Mouse (Mus musculus) testis, adult 2 months (tissue): ENCODE data around the gene Dmkn. TPM values are rescaled to one million over a fixed set of nuclear protein-coding genes. Genes with fewer than 3 reads are reported as not detected.

Experiments used
- H3K27ac ChIP-seq: fragments of 200-500 bp; 2 replicates; pipeline ENCODE4 v1.5.1; 2012; ENCODE audit warnings: low read depth, low read length; ENCODE audit not compliant: control insufficient read depth, insufficient read depth
- H3K27me3 ChIP-seq: fragments of 200-500 bp; 2 replicates; pipeline ENCODE4 v1.6.1; 2012; ENCODE audit warnings: mild to moderate bottlenecking, low read length, moderate library complexity; ENCODE audit not compliant: control insufficient read depth, insufficient read depth
- H3K36me3 ChIP-seq: fragments of 200-500 bp; 2 replicates; pipeline ENCODE4 v1.6.1; 2012; ENCODE audit warnings: mild to moderate bottlenecking, low read length; ENCODE audit not compliant: control insufficient read depth, insufficient read depth
- H3K4me1 ChIP-seq: fragments of 200-500 bp; 2 replicates; pipeline ENCODE4 v1.6.1; 2012; ENCODE audit warnings: low read length; ENCODE audit not compliant: control insufficient read depth, insufficient read depth
- H3K4me3 ChIP-seq: fragments of 200-500 bp; 2 replicates; pipeline ENCODE4 v1.5.1; 2012; ENCODE audit warnings: low read depth, mild to moderate bottlenecking, low read length, moderate library complexity, mixed read lengths; ENCODE audit not compliant: control insufficient read depth
- CTCF ChIP-seq: fragments of 200-500 bp; IDR thresholded peaks from 2 replicates; pipeline ENCODE4 v1.5.1; 2012; ENCODE audit warnings: low read depth, mild to moderate bottlenecking, inconsistent platforms, low read length, moderate library complexity; ENCODE audit not compliant: control insufficient read depth, insufficient read depth, insufficient replicate concordance
- POLR2A ChIP-seq: fragments of 200-500 bp; IDR thresholded peaks from 2 replicates; pipeline ENCODE4 v1.6.1; 2012; ENCODE audit warnings: low read depth, mild to moderate bottlenecking, inconsistent platforms, low read length, moderate library complexity; ENCODE audit not compliant: control insufficient read depth
- polyA plus RNA-seq: library from polyadenylated mRNA; depleted of rRNA; stranded (reverse); fragments of >200 nt; gene quantifications from 2 replicates; pipeline ENCODE4 v1.2.3, GENCODE M21; 2012

Dmkn gene
- polyA plus RNA-seq, 1 experiment, result 9.2 TPM

- no peak overlapping the region for H3K27ac ChIP-seq
- H3K27me3 ChIP-seq, result no peaks in the 10 kb centered on the region
- peaks cover 6% of the 10 kb centered on the region for H3K4me1 ChIP-seq
- TF ChIP-seq POLR2A (no peak), CTCF (no peak)
- H3K36me3 ChIP-seq, result no peaks in the 10 kb centered on the region
- H3K4me3 ChIP-seq, result no peak overlapping the region
Observed at GRCm38 (mm10) chr7:30785721-30786546, 22.4 kb downstream of the Dmkn start.

- H3K27me3 ChIP-seq, result no peaks in the 10 kb centered on the region
- H3K4me3 ChIP-seq, result no peak within 1 kb of the TSS
- TF ChIP-seq CTCF (no peak), POLR2A (no peak)
Observed at GRCm38 (mm10) chr7:30787377-30788022, 23.9 kb downstream of the Dmkn start, which contains the start of gene Krtdap. Krtdap (plus strand) TSS chr7:30787896.

GRCm38 (mm10) chr7:30790141-30790540 is 26.6 kb downstream of the Dmkn start:
- H3K4me1 ChIP-seq, result peaks cover 12% of the 10 kb centered on the region
- H3K27ac ChIP-seq, result no peak overlapping the region
- no peak overlapping the region for H3K4me3 ChIP-seq
- H3K36me3 ChIP-seq, result no peaks in the 10 kb centered on the region
- no peaks in the 10 kb centered on the region for H3K27me3 ChIP-seq
- TF ChIP-seq CTCF (no peak), POLR2A (no peak)

More at GRCm38 (mm10) chr7:30787377-30788022, 23.9 kb downstream of the Dmkn start, which contains the start of gene Krtdap:
- no peak within 1 kb of the TSS for H3K27ac ChIP-seq
- H3K4me1 ChIP-seq, result peaks cover 12% of the 10 kb centered on the region
- no peaks in the 10 kb centered on the region for H3K36me3 ChIP-seq

GRCm38 (mm10) chr7:30791921-30792320 is 28.4 kb downstream of the Dmkn start:
- Histone ChIP-seq H3K4me3 (no peak overlapping the region), H3K27ac (no peak overlapping the region), H3K36me3 (no peaks in the 10 kb centered on the region), H3K4me1 (peaks cover 12% of the 10 kb centered on the region), H3K27me3 (no peaks in the 10 kb centered on the region)
- no peak for TF ChIP-seq CTCF
- TF ChIP-seq POLR2A, result no peak

GRCm38 (mm10) chr7:30794921-30795320 is 31.4 kb downstream of the Dmkn start:
- H3K36me3 ChIP-seq, result no peaks in the 10 kb centered on the region
- no peak overlapping the region for H3K27ac ChIP-seq
- TF ChIP-seq CTCF (no peak), POLR2A (no peak)
- H3K4me1 ChIP-seq, result peaks cover 12% of the 10 kb centered on the region
- H3K4me3 ChIP-seq, result no peak overlapping the region
- no peaks in the 10 kb centered on the region for H3K27me3 ChIP-seq

GRCm38 (mm10) chr7:30796790-30797189 is 33.2 kb downstream of the Dmkn start:
- H3K27me3 ChIP-seq, result no peaks in the 10 kb centered on the region
- peaks cover 2% of the 10 kb centered on the region for H3K4me1 ChIP-seq
- H3K27ac ChIP-seq, result no peak overlapping the region
- H3K4me3 ChIP-seq, result no peak overlapping the region
- no peaks in the 10 kb centered on the region for H3K36me3 ChIP-seq
- TF ChIP-seq CTCF, result no peak
- no peak for TF ChIP-seq POLR2A

- Histone ChIP-seq H3K36me3 (no peaks in the 10 kb centered on the region), H3K4me1 (no peaks in the 10 kb centered on the region), H3K27ac (no peak overlapping the region), H3K4me3 (no peak overlapping the region), H3K27me3 (no peaks in the 10 kb centered on the region)
- TF ChIP-seq CTCF (peak; percentile 35; the same call in 1 of the 2 replicates), POLR2A (no peak)
Observed at GRCm38 (mm10) chr7:30800653-30801052, 37.1 kb downstream of the Dmkn start.
